Mouse (Mus musculus) adrenal gland, adult 2 months (tissue): ENCODE results near the gene Olfr94. TPM values are rescaled to one million over a fixed set of nuclear protein-coding genes. Genes with fewer than 3 reads are reported as not detected.
A peak's percentile ranks its signal among the peaks of the same experiment; 100 is the strongest.
"Not testable (repeated sequence)": the region's sequence is repeated elsewhere in the genome, so short reads cannot be mapped to it uniquely, and the experiment has no call there.

Source experiments
- DNase-seq: peaks from one replicate; pipeline ENCODE4 v3.0.0; 2021
- long read RNA-seq: library from polyadenylated mRNA; stranded (forward); transcript quantifications from one replicate; pipeline ENCODE4 v2.0.0, GENCODE M21; 2021
- polyA plus RNA-seq: library from polyadenylated mRNA; depleted of rRNA; stranded (reverse); fragments of >200 nt; gene quantifications from 2 replicates; pipeline ENCODE4 v1.2.3, GENCODE M21; 2012; rRNA removed
- total RNA-seq, 2 experiments: library from RNA; stranded (reverse); gene quantifications; 2 replicates each; pipeline ENCODE4 v1.2.3; 2021

The Olfr94 gene
- not detected for total RNA-seq
- polyA plus RNA-seq = not detected in 2 replicates
- long read RNA-seq = 0 reads

- no peak for DNase-seq
Observed at GRCm38 (mm10) chr17:37200894-37201293, at the start of gene Olfr94. Gene Olfr94, minus strand, starts transcription at chr17:37200994.

DNA sequence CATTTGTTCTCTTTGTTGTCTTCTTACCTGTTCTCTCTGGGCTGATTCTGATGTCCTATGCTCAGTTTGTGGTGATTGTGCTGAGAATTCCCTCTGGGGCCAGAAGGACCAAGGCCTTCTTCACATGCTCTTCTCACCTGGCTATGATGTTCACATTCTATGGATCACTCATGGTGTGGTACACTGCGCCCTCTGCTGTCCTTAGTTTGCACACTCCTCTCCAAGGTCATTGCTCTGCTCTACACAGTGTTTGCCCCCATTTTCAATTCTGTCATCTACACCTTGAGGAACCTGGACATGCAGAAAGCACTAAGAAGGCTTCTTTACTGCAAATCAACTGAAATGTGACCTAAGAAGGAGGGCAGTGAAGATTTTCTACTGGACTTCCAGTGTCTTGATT, 49.8 kb upstream of the Olfr94 start:
- peak; percentile 10 for DNase-seq

- DNase-seq = no peak
Observed at GRCm38 (mm10) chr17:37249460-37249859, 48.7 kb upstream of the Olfr94 start.

- DNase-seq = peak; percentile 21
Observed at GRCm38 (mm10) chr17:37246715-37247114, 45.9 kb upstream of the Olfr94 start.

GRCm38 (mm10) chr17:37242198-37242597, 41.4 kb upstream of the Olfr94 start:
- no peak for DNase-seq

DNA sequence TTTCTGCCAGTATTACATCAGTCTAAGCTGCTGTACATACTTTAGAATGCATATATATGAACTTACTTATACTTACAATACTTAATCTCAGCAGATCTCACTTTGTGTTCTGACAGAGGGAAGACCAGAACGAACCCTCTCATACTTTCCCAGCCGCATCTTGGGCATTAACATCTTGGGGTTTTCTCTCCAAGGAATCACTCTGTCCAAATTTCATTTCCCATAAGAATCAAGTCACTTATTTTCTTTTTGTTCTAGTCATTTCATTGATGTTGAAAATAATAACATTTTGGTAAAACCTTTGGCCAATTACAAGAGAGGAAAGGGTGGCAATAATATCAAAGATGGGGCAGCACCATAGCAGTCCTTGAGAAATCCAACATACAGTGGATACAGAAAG, 36.4 kb upstream of the Olfr94 start, which contains the start of gene Olfr97:
Gene Olfr97 (minus strand): TSS at position 101 of the 400 bp plus-strand sequence.
- DNase-seq = not testable (repeated sequence)

GRCm38 (mm10) chr17:37221879-37222278, 21.1 kb upstream of the Olfr94 start:
- DNase-seq = no peak

- DNase-seq = no peak
Observed at GRCm38 (mm10) chr17:37219846-37220245, 19.1 kb upstream of the Olfr94 start, which contains the start of gene Olfr96. Gene Olfr96, plus strand, starts transcription at chr17:37220146.

DNA sequence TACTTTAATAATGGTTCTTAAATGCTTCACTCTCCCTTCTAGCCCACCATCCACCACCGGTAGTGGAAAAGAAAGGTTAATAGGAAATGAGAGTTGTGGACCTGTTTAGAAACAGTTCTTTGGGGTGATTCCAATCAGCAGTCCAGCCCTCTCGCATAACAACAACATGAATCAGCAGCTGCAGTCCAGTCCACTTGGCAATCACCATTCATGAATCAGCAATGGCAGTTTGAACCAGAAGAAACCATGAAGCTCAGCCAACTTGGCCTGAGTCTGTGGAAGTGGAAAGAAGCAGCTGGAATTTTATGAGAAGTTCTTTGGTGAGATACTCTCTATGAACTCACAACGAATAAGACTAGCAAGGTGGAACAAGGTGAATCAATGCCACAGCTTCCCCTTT, 17.7 kb upstream of the Olfr94 start:
- peak; percentile 40 for DNase-seq

GRCm38 (mm10) chr17:37213018-37213417, 12.2 kb upstream of the Olfr94 start, which contains the start of gene Olfr95:
Gene Olfr95, minus strand, starts transcription at chr17:37213118.
- no peak for DNase-seq

DNA sequence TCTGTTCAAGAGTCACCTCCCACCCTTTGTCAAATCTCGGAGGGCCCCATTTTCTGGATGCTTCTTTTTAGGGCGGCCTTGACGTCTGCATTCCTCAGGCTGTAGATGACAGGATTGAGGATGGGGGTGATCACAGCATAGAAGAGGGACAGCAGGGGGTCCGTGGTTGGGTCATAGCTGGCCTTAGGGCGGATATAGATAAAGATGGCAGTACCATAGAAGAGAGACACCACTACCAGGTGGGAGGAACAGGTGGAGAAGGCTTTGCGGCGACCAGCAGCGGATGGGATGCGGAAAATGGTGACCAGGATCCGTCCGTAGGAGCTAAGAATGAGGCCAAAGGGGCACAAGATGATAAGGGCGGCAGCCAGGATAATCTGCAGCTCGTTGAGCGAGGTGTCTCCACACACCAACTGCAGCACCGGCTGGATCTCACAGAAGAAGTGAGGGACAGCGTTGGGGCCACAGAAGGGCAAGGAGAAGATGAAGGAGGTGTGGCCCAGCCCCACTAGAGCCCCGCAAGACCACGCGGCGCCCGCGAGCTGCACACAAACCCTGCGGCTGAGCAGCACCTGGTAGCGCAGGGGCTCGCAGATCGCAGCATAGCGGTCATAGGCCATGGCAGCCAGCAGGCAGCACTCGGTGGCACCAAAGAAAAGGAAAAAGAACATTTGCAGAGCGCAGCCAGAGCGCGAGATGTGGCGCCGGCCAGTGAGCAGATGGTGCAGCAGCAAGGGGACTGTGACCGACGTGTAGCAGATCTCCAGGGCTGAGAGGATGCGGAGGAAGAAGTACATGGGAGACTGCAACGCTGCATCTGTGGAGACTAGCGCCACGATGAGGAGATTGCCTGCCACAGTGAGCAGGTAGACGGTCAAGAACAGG, 10.3 kb upstream of the Olfr94 start:
- no peak for DNase-seq

DNA sequence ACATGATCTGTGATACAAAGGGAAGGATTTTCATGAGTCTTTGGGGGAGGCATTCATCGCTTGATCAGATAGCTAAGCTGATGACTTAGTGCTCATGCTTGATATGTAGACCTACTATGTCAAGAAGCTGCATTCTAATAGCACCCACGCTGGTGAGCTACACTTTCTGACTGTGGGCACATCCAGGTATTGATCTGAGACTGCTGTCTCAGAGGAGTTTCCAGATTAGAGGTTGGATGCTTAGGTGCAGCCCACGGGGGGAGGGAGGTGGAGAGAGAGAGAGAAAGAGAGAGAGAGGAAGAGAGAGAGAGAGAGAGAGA, 3.1 kb upstream of the Olfr94 start:
- DNase-seq = no peak

DNA sequence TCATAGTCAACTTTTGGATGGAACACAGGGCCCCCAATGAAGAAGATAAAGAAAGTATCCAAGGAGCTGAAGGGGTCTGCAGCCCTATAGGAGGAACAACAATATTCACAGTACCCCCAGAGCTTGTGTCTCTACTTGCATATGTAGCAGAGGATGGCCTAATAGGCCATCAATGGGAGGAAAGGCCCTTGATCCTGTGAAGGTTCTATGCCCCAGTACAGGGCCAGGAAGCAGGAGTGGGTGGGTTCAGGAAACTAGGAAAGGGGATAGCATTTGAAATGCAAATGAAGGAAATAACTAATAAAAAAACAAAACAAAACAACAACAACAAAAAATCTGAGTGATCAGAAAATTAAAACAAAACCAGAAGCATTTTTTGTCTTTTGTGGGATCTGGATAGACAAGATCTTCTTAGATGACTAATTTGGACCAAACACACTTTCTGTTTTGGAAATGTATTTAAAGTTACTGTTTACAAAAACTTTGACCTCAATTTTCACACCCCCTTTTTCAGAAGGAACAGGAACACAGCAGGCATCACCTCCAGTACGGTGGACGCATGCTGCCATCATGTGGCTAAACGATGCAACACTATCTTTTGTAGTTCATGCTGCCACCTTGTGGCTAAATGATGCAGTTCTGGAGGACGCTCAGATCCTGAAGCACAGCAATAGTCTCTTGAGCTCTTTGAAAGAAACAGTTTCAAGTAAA, 2.6 kb upstream of the Olfr94 start:
- DNase-seq = peak; percentile 70

- peak; percentile 57 for DNase-seq
Observed at GRCm38 (mm10) chr17:37196845-37197724, 3.7 kb downstream of the Olfr94 start.

DNA sequence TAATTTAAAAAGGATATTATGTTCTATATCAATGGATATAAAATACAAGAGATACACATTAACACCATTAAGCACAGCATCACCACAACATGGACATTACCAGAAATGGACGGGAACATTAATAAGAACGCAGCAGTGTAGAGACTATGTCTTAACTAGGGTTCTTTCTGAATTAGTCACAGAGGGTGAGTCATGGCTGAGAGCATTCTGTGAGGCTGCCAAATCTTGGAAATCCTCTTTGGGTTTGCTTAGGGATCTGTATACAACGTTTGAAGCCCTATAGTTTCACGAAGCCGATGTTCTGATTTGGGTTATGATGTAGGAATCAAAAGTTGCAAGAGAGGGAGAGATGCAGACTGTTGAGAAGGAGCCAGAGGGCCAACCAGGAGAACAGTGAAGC, 6.0 kb downstream of the Olfr94 start:
- peak; percentile 48 for DNase-seq

GRCm38 (mm10) chr17:37193656-37194055, 7.1 kb downstream of the Olfr94 start, which contains the start of gene Ubd:
Gene Ubd, plus strand, starts transcription at chr17:37193892.
- no peak for DNase-seq

DNA sequence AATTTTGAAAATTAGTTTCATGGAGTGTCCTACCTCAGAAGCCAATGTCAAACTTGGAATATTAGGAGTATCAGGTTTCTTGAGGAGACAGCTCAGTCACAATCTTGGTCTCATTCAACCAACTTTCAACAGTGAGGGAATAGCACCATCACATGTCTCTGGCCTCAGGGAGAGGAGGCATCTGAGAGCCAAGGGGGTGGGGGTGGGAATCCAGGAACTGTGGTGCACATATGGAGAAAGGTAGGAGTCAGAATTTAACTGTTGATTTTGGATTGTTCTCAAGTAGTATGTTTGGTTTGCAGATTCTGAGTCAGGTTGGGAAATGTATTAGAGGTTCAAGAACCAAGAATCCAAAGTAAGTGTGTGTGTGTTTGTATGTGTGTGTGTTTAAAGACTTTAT, 7.8 kb downstream of the Olfr94 start:
- no peak for DNase-seq

DNA sequence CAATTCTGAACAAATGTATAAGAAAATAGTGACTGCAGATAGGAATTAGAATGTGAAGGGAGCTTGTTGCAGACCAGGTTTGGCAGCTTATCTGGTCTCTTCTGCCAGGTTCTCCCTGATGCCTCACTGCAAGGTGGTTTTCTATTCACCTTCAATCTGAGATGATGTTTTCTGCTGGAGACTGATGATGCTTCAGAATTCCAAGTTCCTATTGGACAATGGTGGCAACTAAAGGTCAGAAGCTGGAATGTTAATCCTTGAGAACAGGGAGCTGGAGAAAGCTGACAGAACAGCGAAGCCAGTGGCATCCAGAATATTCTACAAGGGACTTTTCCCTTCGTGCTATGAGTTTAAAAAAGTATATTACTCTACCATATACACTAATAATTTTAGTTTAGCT, 10.1 kb downstream of the Olfr94 start:
- peak; percentile 19 for DNase-seq

GRCm38 (mm10) chr17:37185474-37185873, 15.3 kb downstream of the Olfr94 start:
- DNase-seq = no peak

DNA sequence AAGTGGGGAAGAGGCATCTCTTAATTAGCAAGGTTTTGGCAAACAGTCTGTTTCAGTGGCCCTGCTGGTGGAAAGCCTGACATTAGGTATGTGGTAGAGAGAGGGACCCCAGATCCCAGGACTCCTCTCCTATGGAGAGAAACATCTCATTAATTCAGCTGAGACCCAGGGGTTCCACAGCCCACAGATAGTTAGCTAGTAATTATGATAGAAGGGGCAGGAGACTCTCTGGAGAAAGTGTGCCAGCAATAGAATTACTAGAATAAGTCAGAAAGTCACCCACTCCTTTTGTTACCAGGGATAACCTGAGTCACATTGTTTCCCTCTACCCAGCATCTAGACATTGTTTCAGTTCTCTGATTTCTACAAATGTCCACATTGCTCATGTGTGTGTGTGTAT, 39.4 kb downstream of the Olfr94 start, which contains the start of gene Olfr93:
Gene Olfr93 (minus strand): TSS at position 101 of the 400 bp plus-strand sequence.
- DNase-seq = no peak
